Mouse (Mus musculus) naive thymus-derived CD4-positive, alpha-beta T cell, adult 5 months (primary cell): Measurements from ENCODE around the gene Vps45. TPM values are rescaled to one million over a fixed set of nuclear protein-coding genes. Genes with fewer than 3 reads are reported as not detected.

ENCODE experiments used
- polyA plus RNA-seq: library from polyadenylated mRNA; unstranded; fragments of 100-300 nt; shearing (Covaris generic); gene quantifications from one replicate; pipeline ENCODE4 v1.2.1, GENCODE M21; 2017

Vps45 gene
- 15.4 TPM for polyA plus RNA-seq

DNA sequence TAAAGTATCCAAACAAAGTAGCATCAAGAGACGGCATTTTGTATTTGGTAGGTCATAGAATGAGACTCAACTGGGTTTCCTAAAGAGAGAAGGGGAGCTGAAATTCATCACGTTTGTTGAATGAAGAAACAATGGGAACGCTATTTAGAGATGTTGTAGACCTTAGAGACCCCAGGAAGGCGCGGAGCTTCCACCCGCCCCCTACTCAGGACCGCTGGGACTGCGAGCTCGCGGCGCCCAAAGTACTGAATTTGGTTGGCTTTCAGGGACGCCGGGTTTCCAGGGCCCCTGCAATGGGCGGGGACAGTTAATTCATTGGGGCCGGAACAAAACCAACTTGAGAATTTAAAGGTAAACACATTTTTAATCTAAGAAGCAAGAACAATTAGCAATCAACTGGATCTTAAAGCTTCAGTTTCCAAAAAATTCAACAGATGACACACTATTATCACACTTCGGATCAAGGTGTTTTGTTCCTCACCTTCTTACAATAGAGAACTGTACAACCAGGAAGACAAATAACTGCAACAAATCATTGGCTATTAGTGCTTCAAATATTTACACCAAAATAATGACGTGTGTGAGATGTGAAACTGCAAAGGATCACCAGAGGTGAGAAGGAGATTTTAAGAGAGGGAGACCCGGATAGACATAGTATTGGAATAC is at the start of gene Vps45:
TSS of gene Vps45 (minus strand) at position 236 of the 666 bp plus-strand sequence.

DNA sequence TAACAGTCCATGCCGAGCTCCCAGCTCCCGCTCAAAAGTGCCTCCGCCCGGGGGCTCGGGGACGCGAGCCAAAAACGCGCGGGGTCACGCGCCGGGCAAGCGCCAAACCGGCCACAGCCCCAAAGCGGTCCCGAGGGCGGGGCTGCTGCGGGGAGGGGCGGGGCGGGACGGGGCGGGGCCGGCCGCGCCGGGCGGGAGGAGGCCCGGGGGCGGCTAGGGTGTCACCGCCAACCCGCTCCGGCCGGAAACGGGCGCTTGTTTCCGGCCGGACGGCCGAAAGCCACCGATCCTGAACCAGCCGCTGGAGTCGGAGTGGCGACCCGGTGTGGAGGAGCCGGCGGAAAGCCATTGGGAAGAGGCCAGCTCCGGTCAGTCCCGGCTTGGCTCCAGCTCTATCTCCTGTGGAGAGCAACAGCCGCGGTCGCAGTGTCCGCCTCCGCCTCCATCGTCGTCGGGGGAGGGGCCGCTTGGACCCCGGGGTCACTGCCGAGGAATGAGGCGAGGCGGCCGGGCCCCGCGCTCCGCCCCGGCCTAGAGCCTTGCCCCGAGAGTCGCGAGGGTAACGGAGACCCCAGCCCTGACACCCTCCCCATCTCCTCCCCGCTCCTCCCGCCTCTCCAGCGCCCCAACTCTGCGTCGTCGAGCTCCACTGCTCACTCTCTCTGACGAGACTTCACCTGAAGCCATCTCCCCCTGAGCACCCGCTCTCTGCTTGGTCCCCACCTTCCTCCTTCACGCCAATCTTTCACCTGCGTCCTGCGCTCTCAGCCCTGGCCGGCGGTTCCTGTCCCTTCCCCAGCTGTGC is 46.2 kb upstream of the Vps45 start, which contains the start of gene Otud7b:
TSS of gene Otud7b (plus strand) at position 267 of the 805 bp plus-strand sequence.

DNA sequence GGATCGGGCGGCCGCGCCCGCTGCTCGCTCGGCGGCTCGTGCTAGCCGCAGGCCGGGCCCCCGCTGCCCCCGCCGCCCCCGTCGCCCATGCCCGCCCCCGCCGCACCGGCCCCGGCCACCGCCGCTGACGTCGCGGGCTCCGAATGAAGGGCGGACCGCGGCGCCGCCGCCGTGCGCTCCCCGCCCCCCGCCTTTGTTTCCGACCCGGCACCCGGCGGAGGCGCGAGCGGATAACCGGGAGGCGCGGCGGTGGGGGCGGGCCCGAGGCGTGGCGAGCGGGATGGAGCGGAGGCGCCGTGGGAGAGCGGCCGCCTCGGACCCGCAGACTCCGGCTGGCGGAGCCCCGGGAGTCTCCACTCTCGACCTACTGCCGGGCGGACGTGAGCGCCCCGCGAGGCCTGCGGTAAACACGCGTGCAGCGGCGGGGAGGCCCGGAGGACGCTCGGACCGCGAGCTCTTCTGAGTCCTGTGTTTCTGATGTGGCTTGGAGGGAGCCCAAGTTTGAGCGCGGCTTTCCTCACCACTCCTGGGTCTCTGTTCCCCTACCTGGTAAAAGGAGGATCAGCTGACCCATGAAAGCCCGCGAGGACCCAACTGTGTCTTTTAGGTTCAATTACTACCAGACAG is 62.4 kb downstream of the Vps45 start, which contains the start of gene Plekho1:
TSS of gene Plekho1 (minus strand) at position 200 of the 627 bp plus-strand sequence.

Other genes with a start within 250 kb of the Vps45 start
- gene Rprd2, start 239.6 kb downstream of the Vps45 start, polyA plus RNA-seq: 60.5 TPM
- 52.1 TPM for gene Prpf3, start 202.6 kb downstream of the Vps45 start, polyA plus RNA-seq
- 99.3 TPM for gene Mrps21, start 186.9 kb downstream of the Vps45 start, polyA plus RNA-seq
- gene Ciart, start 176.2 kb downstream of the Vps45 start, polyA plus RNA-seq: 16.8 TPM
- not detected for gene BC028528, start 166.5 kb downstream of the Vps45 start, polyA plus RNA-seq
- 26.9 TPM for gene Aph1a, start 164.5 kb downstream of the Vps45 start, polyA plus RNA-seq
- gene Car14, start 153.8 kb downstream of the Vps45 start, polyA plus RNA-seq: not detected
- 243 TPM for gene Anp32e, start 129.2 kb downstream of the Vps45 start, polyA plus RNA-seq
- gene Plekho1, start 62.5 kb downstream of the Vps45 start, polyA plus RNA-seq: 4.0 TPM
- gene Otud7b, start 46.1 kb upstream of the Vps45 start, polyA plus RNA-seq: 14.3 TPM
- 0.44 TPM for gene Mtmr11, start 103.5 kb upstream of the Vps45 start, polyA plus RNA-seq
- 153 TPM for gene Sf3b4, start 113.9 kb upstream of the Vps45 start, polyA plus RNA-seq
- 3.7 TPM for gene Sv2a, start 122.7 kb upstream of the Vps45 start, polyA plus RNA-seq
- 16.8 TPM for gene Bola1, start 161.2 kb upstream of the Vps45 start, polyA plus RNA-seq
- 4.5 TPM for gene Hist2h2ab, start 161.4 kb upstream of the Vps45 start, polyA plus RNA-seq
- gene Hist2h2ac, start 162.4 kb upstream of the Vps45 start, polyA plus RNA-seq: 10.4 TPM
- 3.5 TPM for gene Hist2h2be, start 162.7 kb upstream of the Vps45 start, polyA plus RNA-seq
- not detected for gene Hist2h3c2, start 180.7 kb upstream of the Vps45 start, polyA plus RNA-seq
- 70.3 TPM for gene Hist2h2aa2, start 181.8 kb upstream of the Vps45 start, polyA plus RNA-seq
- 7.7 TPM for gene Hist2h2aa1, start 187.0 kb upstream of the Vps45 start, polyA plus RNA-seq
- gene Hist2h3c1, start 188.2 kb upstream of the Vps45 start, polyA plus RNA-seq: not detected
- 4.9 TPM for gene Hist2h4, start 204.8 kb upstream of the Vps45 start, polyA plus RNA-seq
- gene Hist2h3b, start 210.2 kb upstream of the Vps45 start, polyA plus RNA-seq: 7.5 TPM
- gene Hist2h2bb, start 211.3 kb upstream of the Vps45 start, polyA plus RNA-seq: 11.2 TPM
- not detected for gene Fcgr1, start 235.5 kb upstream of the Vps45 start, polyA plus RNA-seq